Mouse (Mus musculus) CH12.LX (cell line): Measurements from ENCODE around the gene Eif4h.
A peak's percentile ranks its signal among the peaks of the same experiment; 100 is the strongest.

Experiments used
- BHLHE40 ChIP-seq: IDR thresholded peaks from 2 replicates; pipeline ENCODE4 v1.6.1; 2011; ENCODE audit warnings: mild to moderate bottlenecking, low read depth, low read length, improper control_type of control experiment
- CHD2 ChIP-seq: IDR thresholded peaks from 2 replicates; pipeline ENCODE4 v1.6.1; 2011; ENCODE audit warnings: low read length, improper control_type of control experiment
- CTCF ChIP-seq, 2 experiments: IDR thresholded peaks in 1 of 2; conservative IDR thresholded peaks in 1 of 2; 2 replicates each; pipeline ENCODE4 v1.5.1; 2011 to 2012; ENCODE audit warnings: low read depth in 2 of 2, low read length in 2 of 2, improper control_type of control experiment in 1 of 2, inconsistent platforms in 1 of 2, mild to moderate bottlenecking in 1 of 2, moderate library complexity in 1 of 2
- E2F4 ChIP-seq: IDR thresholded peaks from 2 replicates; pipeline ENCODE4 v1.6.1; 2011; ENCODE audit warnings: low read depth, low read length, improper control_type of control experiment; ENCODE audit not compliant: insufficient replicate concordance
- EP300 ChIP-seq: IDR thresholded peaks from 2 replicates; pipeline ENCODE4 v1.6.1; 2011; ENCODE audit warnings: low read length, improper control_type of control experiment
- ETS1 ChIP-seq: conservative IDR thresholded peaks from 2 replicates; pipeline ENCODE4 v1.6.1; 2012; ENCODE audit warnings: low read depth, mild to moderate bottlenecking, inconsistent platforms, low read length, improper control_type of control experiment, moderate library complexity
- KAT2A ChIP-seq: IDR thresholded peaks from 2 replicates; pipeline ENCODE4 v1.6.1; 2012; ENCODE audit warnings: low read length, improper control_type of control experiment, inconsistent platforms; ENCODE audit not compliant: insufficient replicate concordance
- MAFK ChIP-seq: IDR thresholded peaks from 2 replicates; pipeline ENCODE4 v1.6.1; 2011; ENCODE audit warnings: low read length, improper control_type of control experiment; ENCODE audit not compliant: insufficient replicate concordance
- NELFE ChIP-seq: IDR thresholded peaks from 2 replicates; pipeline ENCODE4 v1.6.1; 2011; ENCODE audit warnings: low read depth, low read length, improper control_type of control experiment
- POLR2A ChIP-seq: IDR thresholded peaks from 2 replicates; pipeline ENCODE4 v1.6.1; 2011; ENCODE audit warnings: low read depth, mild to moderate bottlenecking, improper control_type of control experiment, low read length
- SIN3A ChIP-seq: IDR thresholded peaks from 2 replicates; pipeline ENCODE4 v1.6.1; 2012; ENCODE audit warnings: low read length, improper control_type of control experiment, inconsistent platforms
- USF1 ChIP-seq: IDR thresholded peaks from 2 replicates; pipeline ENCODE4 v1.6.1; 2014; ENCODE audit warnings: low read depth, mild to moderate bottlenecking, inconsistent platforms, low read length, improper control_type of control experiment
- ZC3H11A ChIP-seq: IDR thresholded peaks from 2 replicates; pipeline ENCODE4 v1.6.1; 2012; ENCODE audit warnings: low read depth, mild to moderate bottlenecking, inconsistent platforms, low read length, improper control_type of control experiment
- ZKSCAN1 ChIP-seq: IDR thresholded peaks from 2 replicates; pipeline ENCODE4 v1.6.1; 2012; ENCODE audit warnings: low read depth, inconsistent platforms, low read length, improper control_type of control experiment, borderline replicate concordance

DNA sequence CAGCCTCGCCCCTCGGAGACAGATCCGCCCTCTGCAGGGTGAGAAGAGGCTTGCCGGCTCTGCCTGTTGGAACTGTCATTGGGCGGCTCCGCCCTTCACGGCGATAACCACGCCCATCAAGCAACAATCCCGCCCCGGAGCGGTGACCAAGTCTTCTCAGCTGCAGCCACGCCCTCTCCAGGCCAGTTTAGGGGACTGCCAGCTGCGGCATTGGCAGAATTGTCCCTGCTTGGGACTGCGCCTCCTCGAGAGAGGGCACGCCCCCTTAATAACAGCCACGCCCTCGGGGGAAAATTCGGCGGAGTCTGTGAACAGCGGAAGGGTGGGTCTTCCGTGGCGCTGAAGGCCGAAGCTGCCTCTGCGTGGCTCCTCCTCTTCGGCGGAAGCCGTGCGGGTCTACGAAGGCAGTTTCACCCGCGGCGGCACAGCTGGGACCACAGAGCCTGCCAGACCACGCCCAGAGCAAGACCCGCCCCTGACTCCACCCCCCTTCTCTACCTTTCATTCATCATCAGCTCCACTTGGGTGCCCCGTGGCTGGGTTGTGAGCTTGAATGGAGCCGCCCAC, 49.5 kb upstream of the Eif4h start:
- TF ChIP-seq CTCF (conservative IDR thresholded peaks at IDR 0.05 in 1 of 2, IDR thresholded peaks at IDR 0.05 in 1 of 2; ENCODE audit: low read depth in 2 of 2, low read length in 2 of 2) (peak in 1 of 2 experiments; percentile 59; a peak in 2 of 4 replicates), ETS1 (no peak; the same call in 1 of the 2 replicates), ZC3H11A (no peak), ZKSCAN1 (no peak), NELFE (no peak), KAT2A (no peak), BHLHE40 (0 out of 2 replicates have a peak, but pooled peaks have one; percentile 9), POLR2A (peak; percentile 24), SIN3A (no peak; the same call in 1 of the 2 replicates), EP300 (no peak), MAFK (no peak), E2F4 (no peak), CHD2 (no peak), USF1 (no peak)
